Mouse (Mus musculus): ENCODE measurements around the gene Lmf1. TPM values are rescaled to one million over a fixed set of nuclear protein-coding genes. Genes with fewer than 3 reads are reported as not detected.
A peak's percentile ranks its signal among the peaks of the same experiment; 100 is the strongest.

Gene Lmf1
- polyA plus RNA-seq, 1 experiment: 34.8 TPM

- Histone ChIP-seq H3K4me3 (replicated peaks) (no peak overlapping the region), H3K27me3 (replicated peaks) (peaks cover 91% of the 10 kb centered on the region), H3K36me3 (replicated peaks; ENCODE audit: low read length) (no peaks in the 10 kb centered on the region), H3K4me1 (peaks cover 22% of the 10 kb centered on the region), H3K9me3 (no peaks in the 10 kb centered on the region)
- TF ChIP-seq FLI1 (IDR thresholded peaks at IDR 0.05; ENCODE audit: low read length) (no peak), GATA1 (IDR thresholded peaks at IDR 0.05; ENCODE audit: borderline replicate concordance, low read length) (no peak)
These were observed 11.6 kb upstream of the Lmf1 start for GRCm38 (mm10) chr17:25567261-25567660.

DNA sequence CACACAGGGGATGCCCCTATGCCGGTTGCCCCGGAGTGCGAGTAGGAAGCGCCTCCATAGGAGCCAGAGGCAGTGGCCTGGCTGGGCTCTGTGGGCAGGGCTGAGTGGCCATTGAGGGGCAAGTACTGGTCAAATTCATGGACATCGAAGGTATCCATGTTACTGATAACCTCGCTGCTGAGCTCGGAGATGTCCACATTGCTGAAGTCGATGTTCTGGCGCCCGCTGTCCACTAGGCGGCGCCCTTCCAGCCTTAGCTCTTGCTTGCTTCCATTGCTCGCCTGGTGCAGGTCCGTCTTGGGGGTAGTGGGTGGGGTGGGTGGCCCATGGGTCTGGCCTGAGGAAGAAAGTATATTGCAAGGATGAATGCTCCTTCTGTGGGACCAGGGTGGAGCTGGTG is 11.1 kb upstream of the Lmf1 start:
- peaks cover 92% of the 10 kb centered on the region for H3K27me3 ChIP-seq (replicated peaks)
- H3K4me3 ChIP-seq (replicated peaks): no peak overlapping the region
- no peaks in the 10 kb centered on the region for H3K9me3 ChIP-seq
- peaks cover 22% of the 10 kb centered on the region for H3K4me1 ChIP-seq
- no peaks in the 10 kb centered on the region for H3K36me3 ChIP-seq (replicated peaks; ENCODE audit: low read length)
- no peak for TF ChIP-seq FLI1 (IDR thresholded peaks at IDR 0.05; ENCODE audit: low read length)

DNA sequence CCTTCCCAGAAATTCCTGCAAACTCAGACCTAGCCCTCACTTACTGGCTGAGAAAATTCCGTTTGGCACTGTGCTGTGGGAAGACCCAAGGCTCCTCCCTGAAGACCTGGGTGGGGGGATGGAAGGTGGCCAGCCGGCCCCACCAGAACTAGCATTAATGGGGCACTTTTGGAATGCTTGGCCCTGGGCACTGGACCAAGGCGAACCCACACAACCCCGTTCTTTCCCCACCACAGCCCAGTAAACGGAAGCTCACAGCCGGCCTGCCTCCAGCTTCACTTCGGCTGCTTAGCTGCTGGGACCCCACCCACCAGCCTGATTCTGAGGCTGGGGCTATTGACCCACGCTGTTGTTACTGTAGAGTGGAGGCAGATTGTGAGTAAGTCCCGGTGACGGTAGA is 10.7 kb upstream of the Lmf1 start:
- Histone ChIP-seq H3K27me3 (replicated peaks) (peaks cover 93% of the 10 kb centered on the region), H3K4me1 (peaks cover 22% of the 10 kb centered on the region), H3K4me3 (replicated peaks) (no peak overlapping the region), H3K36me3 (replicated peaks; ENCODE audit: low read length) (no peaks in the 10 kb centered on the region), H3K9me3 (no peaks in the 10 kb centered on the region)
- no peak for TF ChIP-seq FLI1 (IDR thresholded peaks at IDR 0.05; ENCODE audit: low read length)
- TF ChIP-seq GATA1 (IDR thresholded peaks at IDR 0.05; ENCODE audit: borderline replicate concordance, low read length): no peak

- Histone ChIP-seq H3K4me3 (replicated peaks) (no peak overlapping the region), H3K4me1 (peaks cover 22% of the 10 kb centered on the region), H3K36me3 (replicated peaks; ENCODE audit: low read length) (no peaks in the 10 kb centered on the region), H3K27me3 (replicated peaks) (peaks cover 93% of the 10 kb centered on the region), H3K9me3 (no peaks in the 10 kb centered on the region)
- TF ChIP-seq GATA1 (IDR thresholded peaks at IDR 0.05; ENCODE audit: borderline replicate concordance, low read length): no peak
- no peak for TF ChIP-seq FLI1 (IDR thresholded peaks at IDR 0.05; ENCODE audit: low read length)
These were observed 10.0 kb upstream of the Lmf1 start for GRCm38 (mm10) chr17:25568880-25569279.

- peak overlapping the region; percentile 87 for H3K4me3 ChIP-seq (replicated peaks)
- H3K4me1 ChIP-seq: peaks cover 22% of the 10 kb centered on the region
- peaks cover 95% of the 10 kb centered on the region for H3K27me3 ChIP-seq (replicated peaks)
- no peaks in the 10 kb centered on the region for H3K9me3 ChIP-seq
- no peaks in the 10 kb centered on the region for H3K36me3 ChIP-seq (replicated peaks; ENCODE audit: low read length)
- no peak for TF ChIP-seq FLI1 (IDR thresholded peaks at IDR 0.05; ENCODE audit: low read length)
- no peak for TF ChIP-seq GATA1 (IDR thresholded peaks at IDR 0.05; ENCODE audit: borderline replicate concordance, low read length)
These were observed 8.8 kb upstream of the Lmf1 start for GRCm38 (mm10) chr17:25569833-25570647.

GRCm38 (mm10) chr17:25570648-25571452 is 8.0 kb upstream of the Lmf1 start, which contains the start of gene Sox8:
Gene Sox8 (minus strand): TSS chr17:25570686.
- Histone ChIP-seq H3K9me3 (no peaks in the 10 kb centered on the region), H3K27me3 (replicated peaks) (peaks cover 97% of the 10 kb centered on the region), H3K36me3 (replicated peaks; ENCODE audit: low read length) (no peaks in the 10 kb centered on the region), H3K4me1 (peaks cover 22% of the 10 kb centered on the region), H3K4me3 (replicated peaks) (peak within 1 kb of the TSS; percentile 87)
- TF ChIP-seq FLI1 (IDR thresholded peaks at IDR 0.05; ENCODE audit: low read length) (no peak), GATA1 (IDR thresholded peaks at IDR 0.05; ENCODE audit: borderline replicate concordance, low read length) (no peak)

DNA sequence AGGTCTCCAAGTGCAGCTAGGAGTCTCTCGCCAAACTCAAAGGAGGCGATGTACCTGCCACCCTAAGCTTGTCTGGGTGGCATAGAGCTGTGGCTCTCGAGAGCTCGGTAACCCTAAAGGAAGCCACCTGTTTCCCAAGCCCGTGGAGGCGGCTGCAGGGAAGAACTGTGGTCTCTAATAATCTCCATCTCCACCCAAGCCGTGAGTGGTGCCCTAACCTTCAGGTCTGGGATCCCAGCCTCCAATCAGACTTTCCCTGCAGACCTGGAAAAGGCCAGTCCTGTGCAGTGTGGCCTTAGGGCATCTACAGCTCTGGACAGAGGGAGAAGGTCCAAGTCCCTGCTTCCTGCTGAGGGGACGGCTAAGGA is 7.4 kb upstream of the Lmf1 start:
- TF ChIP-seq FLI1 (IDR thresholded peaks at IDR 0.05; ENCODE audit: low read length) (no peak), GATA1 (IDR thresholded peaks at IDR 0.05; ENCODE audit: borderline replicate concordance, low read length) (no peak)
- Histone ChIP-seq H3K4me1 (peaks cover 22% of the 10 kb centered on the region), H3K9me3 (no peaks in the 10 kb centered on the region), H3K27me3 (replicated peaks) (peaks cover 97% of the 10 kb centered on the region), H3K36me3 (replicated peaks; ENCODE audit: low read length) (no peaks in the 10 kb centered on the region), H3K4me3 (replicated peaks) (no peak overlapping the region)

DNA sequence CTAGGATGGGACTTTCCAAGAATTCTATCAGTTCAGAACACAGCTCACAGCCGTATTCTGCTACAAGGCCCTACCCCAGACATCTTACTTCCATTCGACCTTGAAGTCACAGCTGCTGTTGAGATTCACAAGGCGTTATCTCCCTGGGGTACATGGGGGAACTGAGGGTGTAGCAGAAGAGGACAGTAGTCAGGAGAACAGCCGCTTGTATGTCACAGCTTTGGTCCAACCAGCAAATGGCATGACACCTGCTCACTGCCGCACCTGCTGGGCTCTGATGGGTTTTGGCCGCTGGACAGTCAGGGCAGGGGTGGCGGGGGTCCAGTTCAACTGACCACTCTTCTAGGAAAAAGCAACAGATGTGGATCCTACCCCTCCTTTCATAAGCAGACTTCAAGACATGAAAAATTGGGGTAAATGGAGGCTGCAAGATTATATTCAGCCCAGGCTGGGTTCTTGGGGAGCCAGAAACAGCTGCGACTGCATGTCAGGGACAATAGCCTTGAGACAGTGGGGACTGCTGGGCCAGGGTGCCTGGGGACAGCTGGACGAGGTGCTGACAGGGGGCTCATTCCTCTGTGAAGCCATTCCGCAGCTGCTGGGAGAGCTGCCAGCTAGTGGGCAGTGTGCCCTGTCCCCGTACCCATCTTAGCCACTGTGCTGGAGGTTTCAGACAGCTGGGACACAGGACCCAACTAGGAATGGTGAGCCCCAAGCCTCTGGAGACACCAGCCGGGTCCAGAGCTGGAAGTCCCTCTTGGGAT is 3.5 kb upstream of the Lmf1 start:
- no peaks in the 10 kb centered on the region for H3K9me3 ChIP-seq
- H3K36me3 ChIP-seq (replicated peaks; ENCODE audit: low read length): no peaks in the 10 kb centered on the region
- H3K4me3 ChIP-seq (replicated peaks): no peak overlapping the region
- TF ChIP-seq FLI1 (IDR thresholded peaks at IDR 0.05; ENCODE audit: low read length): no peak
- no peak for TF ChIP-seq GATA1 (IDR thresholded peaks at IDR 0.05; ENCODE audit: borderline replicate concordance, low read length)
- H3K27me3 ChIP-seq (replicated peaks): peaks cover 76% of the 10 kb centered on the region
- peaks cover 31% of the 10 kb centered on the region for H3K4me1 ChIP-seq

- Histone ChIP-seq H3K4me3 (replicated peaks) (no peak overlapping the region), H3K36me3 (replicated peaks; ENCODE audit: low read length) (no peaks in the 10 kb centered on the region), H3K27me3 (replicated peaks) (peaks cover 71% of the 10 kb centered on the region), H3K9me3 (no peaks in the 10 kb centered on the region), H3K4me1 (peaks cover 26% of the 10 kb centered on the region)
- TF ChIP-seq GATA1 (IDR thresholded peaks at IDR 0.05; ENCODE audit: borderline replicate concordance, low read length) (no peak), FLI1 (IDR thresholded peaks at IDR 0.05; ENCODE audit: low read length) (no peak)
These were observed 2.9 kb upstream of the Lmf1 start for GRCm38 (mm10) chr17:25576034-25576433.

All from megakaryocyte, embryonic 14.5 days (primary cell).